Mouse (Mus musculus): ENCODE data around the gene Per1. TPM values are rescaled to one million over a fixed set of nuclear protein-coding genes. Genes with fewer than 3 reads are reported as not detected.

Per1 gene
- polyA plus RNA-seq, 1 experiment from 2014 or later = 9.0 TPM

GRCm38 (mm10) chr11:69086390-69086789 lies 8.6 kb upstream of the Per1 start:
- Histone ChIP-seq H3K9ac (peak overlapping the region; percentile 59), H3K27me3 (replicated peaks) (no peaks in the 10 kb centered on the region), H3K36me3 (peaks cover 20% of the 10 kb centered on the region), H3K4me1 (peaks cover 47% of the 10 kb centered on the region), H3K27ac (replicated peaks) (peak overlapping the region; percentile 98), H3K9me3 (no peaks in the 10 kb centered on the region), H3K4me3 (no peak overlapping the region), H3K4me2 (no peak overlapping the region)
- no peak for ATAC-seq (ENCODE audit: extremely low read depth, insufficient number of reproducible peaks, low FRiP score, low TSS enrichment)
- WGBS = 46% methylated on average over 6 of the region's 6 CpGs

- no peaks in the 10 kb centered on the region for H3K9me3 ChIP-seq
- 20% methylated on average over 4 of the region's 4 CpGs for WGBS
- H3K4me1 ChIP-seq = peaks cover 54% of the 10 kb centered on the region
- ATAC-seq (ENCODE audit: extremely low read depth, insufficient number of reproducible peaks, low FRiP score, low TSS enrichment) = no peak
- H3K27me3 ChIP-seq (replicated peaks) = no peaks in the 10 kb centered on the region
- no peak overlapping the region for H3K4me3 ChIP-seq
- H3K36me3 ChIP-seq = peaks cover 27% of the 10 kb centered on the region
- no peak overlapping the region; the same call in 1 of the 2 replicates for H3K4me2 ChIP-seq
- H3K27ac ChIP-seq (replicated peaks) = peak overlapping the region; percentile 98
- peak overlapping the region; percentile 59 for H3K9ac ChIP-seq
These were observed 7.9 kb upstream of the Per1 start for GRCm38 (mm10) chr11:69087082-69087481.

GRCm38 (mm10) chr11:69087597-69087996 lies 7.4 kb upstream of the Per1 start:
- Histone ChIP-seq H3K9ac (peak overlapping the region; percentile 100; the same call in 1 of the 2 replicates), H3K4me2 (peak overlapping the region; percentile 96), H3K27me3 (replicated peaks) (no peaks in the 10 kb centered on the region), H3K4me3 (peak overlapping the region; percentile 100; the same call in 1 of the 2 replicates), H3K9me3 (no peaks in the 10 kb centered on the region), H3K4me1 (peaks cover 59% of the 10 kb centered on the region), H3K36me3 (peaks cover 30% of the 10 kb centered on the region), H3K27ac (replicated peaks) (peak overlapping the region; percentile 98)
- ATAC-seq (ENCODE audit: extremely low read depth, insufficient number of reproducible peaks, low FRiP score, low TSS enrichment) = no peak
- WGBS = 54% methylated on average over 2 of the region's 2 CpGs

- Histone ChIP-seq H3K4me2 (peak within 1 kb of the TSS; percentile 96), H3K9me3 (no peaks in the 10 kb centered on the region), H3K27ac (replicated peaks) (peak within 1 kb of the TSS; percentile 98), H3K9ac (peak within 1 kb of the TSS; percentile 100), H3K4me3 (peak within 1 kb of the TSS; percentile 100), H3K4me1 (peaks cover 62% of the 10 kb centered on the region), H3K36me3 (peaks cover 34% of the 10 kb centered on the region), H3K27me3 (replicated peaks) (no peaks in the 10 kb centered on the region)
- WGBS = under 1% methylated on average over 61 of the region's 67 CpGs
- peak; percentile 76 for ATAC-seq (ENCODE audit: extremely low read depth, insufficient number of reproducible peaks, low FRiP score, low TSS enrichment)
These were observed 6.7 kb upstream of the Per1 start, which contains the start of gene Vamp2 for GRCm38 (mm10) chr11:69088103-69088855. Vamp2 (plus strand) TSS chr11:69088490.

- peak overlapping the region; percentile 98 for H3K27ac ChIP-seq (replicated peaks)
- peak overlapping the region; percentile 96 for H3K4me2 ChIP-seq
- 8% methylated on average over 25 of the region's 25 CpGs for WGBS
- no peak for ATAC-seq (ENCODE audit: extremely low read depth, insufficient number of reproducible peaks, low FRiP score, low TSS enrichment)
- H3K9me3 ChIP-seq = no peaks in the 10 kb centered on the region
- peak overlapping the region; percentile 100 for H3K4me3 ChIP-seq
- no peaks in the 10 kb centered on the region for H3K27me3 ChIP-seq (replicated peaks)
- peaks cover 34% of the 10 kb centered on the region for H3K36me3 ChIP-seq
- H3K9ac ChIP-seq = peak overlapping the region; percentile 100
- peaks cover 67% of the 10 kb centered on the region for H3K4me1 ChIP-seq
These were observed 6.0 kb upstream of the Per1 start for GRCm38 (mm10) chr11:69088856-69089615.

- Histone ChIP-seq H3K4me3 (peak overlapping the region; percentile 100), H3K4me1 (peaks cover 73% of the 10 kb centered on the region), H3K4me2 (peak overlapping the region; percentile 96), H3K27ac (replicated peaks) (peak overlapping the region; percentile 98), H3K27me3 (replicated peaks) (no peaks in the 10 kb centered on the region), H3K9ac (peak overlapping the region; percentile 100), H3K9me3 (no peaks in the 10 kb centered on the region), H3K36me3 (peaks cover 34% of the 10 kb centered on the region)
- 76% methylated on average over 12 of the region's 12 CpGs for WGBS
- no peak for ATAC-seq (ENCODE audit: extremely low read depth, insufficient number of reproducible peaks, low FRiP score, low TSS enrichment)
These were observed 5.3 kb upstream of the Per1 start for GRCm38 (mm10) chr11:69089616-69090290.

- Histone ChIP-seq H3K9ac (peak overlapping the region; percentile 100), H3K4me2 (peak overlapping the region; percentile 96), H3K4me3 (peak overlapping the region; percentile 100), H3K36me3 (peaks cover 34% of the 10 kb centered on the region), H3K27me3 (replicated peaks) (no peaks in the 10 kb centered on the region), H3K27ac (replicated peaks) (no peak overlapping the region; the same call in 1 of the 2 replicates), H3K9me3 (no peaks in the 10 kb centered on the region), H3K4me1 (peaks cover 73% of the 10 kb centered on the region)
- WGBS = 49% methylated on average over 6 of the region's 6 CpGs
- ATAC-seq (ENCODE audit: extremely low read depth, insufficient number of reproducible peaks, low FRiP score, low TSS enrichment) = no peak
These were observed 4.7 kb upstream of the Per1 start for GRCm38 (mm10) chr11:69090367-69090766.

- H3K4me3 ChIP-seq = no peak overlapping the region
- peak overlapping the region; percentile 54 for H3K9ac ChIP-seq
- H3K27me3 ChIP-seq (replicated peaks) = no peaks in the 10 kb centered on the region
- peaks cover 78% of the 10 kb centered on the region for H3K4me1 ChIP-seq
- H3K27ac ChIP-seq (replicated peaks) = peak overlapping the region; percentile 66
- H3K9me3 ChIP-seq = no peaks in the 10 kb centered on the region
- WGBS = 61% methylated on average over 7 of the region's 7 CpGs
- ATAC-seq (ENCODE audit: extremely low read depth, insufficient number of reproducible peaks, low FRiP score, low TSS enrichment) = no peak
- peaks cover 34% of the 10 kb centered on the region for H3K36me3 ChIP-seq
- peak overlapping the region; percentile 1; the same call in 1 of the 2 replicates for H3K4me2 ChIP-seq
These were observed 3.2 kb upstream of the Per1 start for GRCm38 (mm10) chr11:69091566-69092385.

- Histone ChIP-seq H3K9ac (peak overlapping the region; percentile 54; the same call in 1 of the 2 replicates), H3K36me3 (peaks cover 34% of the 10 kb centered on the region), H3K9me3 (no peaks in the 10 kb centered on the region), H3K4me2 (peak overlapping the region; percentile 6; the same call in 1 of the 2 replicates), H3K4me3 (no peak overlapping the region), H3K4me1 (peaks cover 76% of the 10 kb centered on the region), H3K27ac (replicated peaks) (peak overlapping the region; percentile 66), H3K27me3 (replicated peaks) (no peaks in the 10 kb centered on the region)
- 4% methylated on average over 3 of the region's 3 CpGs for WGBS
- no peak for ATAC-seq (ENCODE audit: extremely low read depth, insufficient number of reproducible peaks, low FRiP score, low TSS enrichment)
These were observed 2.6 kb upstream of the Per1 start for GRCm38 (mm10) chr11:69092386-69092751.

- ATAC-seq (ENCODE audit: extremely low read depth, insufficient number of reproducible peaks, low FRiP score, low TSS enrichment) = no peak
- Histone ChIP-seq H3K4me3 (no peak overlapping the region), H3K4me2 (peak overlapping the region; percentile 6; the same call in 1 of the 2 replicates), H3K36me3 (peaks cover 34% of the 10 kb centered on the region), H3K27ac (replicated peaks) (peak overlapping the region; percentile 66; the same call in 1 of the 2 replicates), H3K9ac (no peak overlapping the region), H3K9me3 (no peaks in the 10 kb centered on the region), H3K27me3 (replicated peaks) (no peaks in the 10 kb centered on the region), H3K4me1 (peaks cover 76% of the 10 kb centered on the region)
- 78% methylated on average over 4 of the region's 4 CpGs for WGBS
These were observed 2.1 kb upstream of the Per1 start for GRCm38 (mm10) chr11:69092871-69093270.

Data from heart, embryonic 13.5 days (tissue).